Mouse (Mus musculus) 416B (cell line): Measurements from ENCODE around the gene Gm21679.
"Not testable (repeated sequence)": the region's sequence is repeated elsewhere in the genome, so short reads cannot be mapped to it uniquely, and the experiment has no call there.

Experiments used
- DNase-seq: peaks from one replicate; pipeline ENCODE4 v3.0.0; 2011; ENCODE audit warnings: low read depth

Gene Gm21679

DNA sequence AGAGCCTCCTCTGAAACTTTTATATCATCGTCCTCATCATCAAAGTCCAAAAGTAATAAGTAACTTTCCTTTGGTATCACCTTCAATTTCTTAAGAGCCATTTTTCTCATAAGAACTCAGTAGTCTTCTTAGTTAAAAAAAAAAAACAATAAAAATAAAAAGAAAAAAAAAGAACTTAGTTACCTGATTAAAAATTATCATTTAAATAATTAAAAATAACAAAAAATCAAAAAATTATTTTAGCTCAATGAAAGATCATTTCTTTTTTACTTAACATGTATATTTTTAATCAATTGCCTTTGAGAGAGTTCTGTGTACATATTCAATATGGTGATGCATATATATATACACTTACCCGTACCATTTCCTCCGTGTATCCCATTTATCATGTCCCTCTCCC, at the start of gene Gm21679:
Gene Gm21679 (minus strand): TSS at position 101 of the 400 bp plus-strand sequence.
- DNase-seq = not testable (repeated sequence)
